In the genomic region with DNA sequence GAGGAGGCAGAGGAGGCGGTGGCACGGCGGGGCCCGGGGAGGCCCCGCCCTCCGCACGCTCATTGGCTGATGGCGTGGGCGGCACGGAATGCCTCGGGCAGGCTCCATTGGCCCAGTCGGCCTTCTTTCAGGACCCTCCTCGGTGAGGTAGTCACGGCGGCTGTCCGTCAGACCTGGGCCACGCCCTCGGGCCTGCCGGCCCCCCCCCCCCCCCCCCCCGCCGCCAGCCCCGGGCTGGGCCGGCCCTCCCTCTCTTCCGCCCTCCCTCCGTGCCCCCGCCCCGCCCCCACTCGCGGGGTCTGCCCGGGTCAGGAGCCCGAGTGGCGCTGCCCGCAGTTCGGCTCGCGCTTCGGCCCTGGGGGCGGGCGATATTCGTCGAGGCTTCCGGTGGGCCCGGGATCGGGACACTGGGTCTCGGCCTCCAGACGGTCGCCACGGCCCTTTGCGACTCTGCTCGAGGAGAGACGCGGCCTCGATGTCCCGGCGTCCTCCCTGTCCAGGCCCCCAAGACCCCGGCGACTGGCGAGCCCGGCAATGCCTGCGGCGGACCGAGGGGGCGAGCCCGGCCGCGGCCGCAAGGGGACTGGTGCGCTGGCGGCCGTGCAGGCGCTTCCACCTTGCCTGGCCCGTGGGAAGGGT, we compare ENCODE assay signal across 8 mouse cellular contexts. TPM values are rescaled to one million over a fixed set of nuclear protein-coding genes. Genes with fewer than 3 reads are reported as not detected.
DNase-seq lines count a peak whose midpoint lies in the region; ATAC-seq and TF ChIP-seq lines count a peak whose summit lies in the region.
"Not testable (repeated sequence)": the region's sequence is repeated elsewhere in the genome, so short reads cannot be mapped to it uniquely, and the experiment has no call there.

A gene (minus strand): TSS at position 16 of the 639 bp plus-strand sequence.

- peak within 1 kb of the TSS; percentile 94 for H3K27ac ChIP-seq in embryonic facial prominence, embryonic 14.5 days (replicated peaks; ENCODE audit: low read depth, low read length)
- H3K27ac ChIP-seq in limb, embryonic 14.5 days (replicated peaks; ENCODE audit: low read depth, low read length): peak within 1 kb of the TSS; percentile 96
- H3K27ac ChIP-seq in midbrain, embryonic 16.5 days (ENCODE audit: low read length): peak within 1 kb of the TSS; percentile 94
- H3K27ac ChIP-seq in spleen, adult 2 months (ENCODE audit: insufficient read depth, low read length): peak within 1 kb of the TSS; percentile 99

- ATAC-seq in embryonic facial prominence, embryonic 14.5 days (ENCODE audit: low read depth): peak; percentile 97
- ATAC-seq in limb, embryonic 14.5 days (ENCODE audit: low FRiP score, low read depth): peak; percentile 97
- peak; percentile 98 for ATAC-seq in midbrain, embryonic 16.5 days

- not testable (repeated sequence) for H3K36me3 ChIP-seq in embryonic facial prominence, embryonic 14.5 days (ENCODE audit: control insufficient read depth, insufficient read depth, low read length); limb, embryonic 14.5 days (ENCODE audit: control insufficient read depth, insufficient read depth, low read length); midbrain, embryonic 16.5 days (ENCODE audit: control insufficient read depth, insufficient read depth, low read length); spleen, adult 2 months (ENCODE audit: control insufficient read depth, insufficient read depth, low read length)

- TF ChIP-seq CTCF in spleen, adult 2 months (IDR thresholded peaks at IDR 0.05; ENCODE audit: extremely low read depth, insufficient read depth, insufficient read length, insufficient replicate concordance): not testable (repeated sequence)

- H3K4me2 ChIP-seq in embryonic facial prominence, embryonic 14.5 days (ENCODE audit: low read depth, low read length): peak within 1 kb of the TSS; percentile 66
- H3K4me2 ChIP-seq in limb, embryonic 14.5 days (replicated peaks; ENCODE audit: low read depth, low read length, severe bottlenecking): peak within 1 kb of the TSS; percentile 58
- peak within 1 kb of the TSS; percentile 71 for H3K4me2 ChIP-seq in midbrain, embryonic 16.5 days (ENCODE audit: low read length)

- H3K9me3 ChIP-seq in embryonic facial prominence, embryonic 14.5 days (ENCODE audit: control insufficient read depth, low read length); limb, embryonic 14.5 days (ENCODE audit: control insufficient read depth, low read length); midbrain, embryonic 16.5 days (replicated peaks; ENCODE audit: control insufficient read depth, low read length, poor library complexity, severe bottlenecking): not testable (repeated sequence)

- not testable (repeated sequence) for H3K4me1 ChIP-seq in embryonic facial prominence, embryonic 14.5 days (ENCODE audit: control insufficient read depth, insufficient read depth, low read length); limb, embryonic 14.5 days (ENCODE audit: control insufficient read depth, insufficient read depth, low read length); spleen, adult 2 months (ENCODE audit: control insufficient read depth, insufficient read depth, insufficient read length)
- H3K4me1 ChIP-seq in midbrain, embryonic 16.5 days (ENCODE audit: control insufficient read depth, insufficient read depth, low read length): peaks cover 20% of the 10 kb centered on the region

- H3K9ac ChIP-seq in embryonic facial prominence, embryonic 14.5 days (ENCODE audit: low read depth, low read length): peak within 1 kb of the TSS; percentile 87
- H3K9ac ChIP-seq in limb, embryonic 14.5 days (ENCODE audit: low read depth, low read length, severe bottlenecking): peak within 1 kb of the TSS; percentile 90
- H3K9ac ChIP-seq in midbrain, embryonic 16.5 days (ENCODE audit: low read depth, low read length): peak within 1 kb of the TSS; percentile 83

- H3K27me3 ChIP-seq in embryonic facial prominence, embryonic 14.5 days (replicated peaks; ENCODE audit: control insufficient read depth, insufficient read depth, low read length); limb, embryonic 14.5 days (ENCODE audit: control insufficient read depth, insufficient read depth, low read length); midbrain, embryonic 16.5 days (ENCODE audit: control insufficient read depth, insufficient read depth, low read depth, low read length); spleen, adult 2 months (ENCODE audit: control insufficient read depth, insufficient read depth, low read length): not testable (repeated sequence)

- H3K4me3 ChIP-seq in embryonic facial prominence, embryonic 14.5 days (ENCODE audit: low read depth, low read length): peak within 1 kb of the TSS; percentile 74
- peak within 1 kb of the TSS; percentile 71 for H3K4me3 ChIP-seq in limb, embryonic 14.5 days (replicated peaks; ENCODE audit: low read length)
- H3K4me3 ChIP-seq in midbrain, embryonic 16.5 days (ENCODE audit: low read depth, low read length): peak within 1 kb of the TSS; percentile 65
- peak within 1 kb of the TSS; percentile 93 for H3K4me3 ChIP-seq in spleen, adult 2 months (ENCODE audit: extremely low read depth, insufficient read depth, insufficient read length)

- 0% methylated on average over 9 of the region's 72 CpGs for WGBS in embryonic facial prominence, embryonic 14.5 days
- under 1% methylated on average over 17 of the region's 72 CpGs for WGBS in limb, embryonic 14.5 days
- 0% methylated on average over 25 of the region's 72 CpGs for WGBS in midbrain, embryonic 16.5 days
- under 1% methylated on average over 42 of the region's 72 CpGs for WGBS in spleen, adult 2 months

- peak; percentile 85 for DNase-seq in 3134 (ENCODE audit: extremely low read depth, insufficient read length, low spot score)
- peak; percentile 70 to 82 for DNase-seq in adrenal gland, postnatal 4 days (ENCODE audit: low spot score in 2 of 2)
- peak; percentile 86 for DNase-seq in embryonic facial prominence, embryonic 14.5 days (ENCODE audit: low spot score)
- peak; percentile 84 for DNase-seq in heart, adult 8-10 months (ENCODE audit: low spot score)
- peak; percentile 95 for DNase-seq in kidney, adult 9 months
- DNase-seq in limb, embryonic 14.5 days (ENCODE audit: low spot score): peak; percentile 85
- peak in 1 of 2 experiments; percentile 84 for DNase-seq in spleen, adult 2 months (ENCODE audit: low read depth in 1 of 2, low spot score in 2 of 2)

- TF ChIP-seq POLR2A in limb, embryonic 14.5 days (IDR thresholded peaks at IDR 0.05; ENCODE audit: borderline replicate concordance, extremely low read depth, insufficient read depth, insufficient read length): 0 out of 2 replicates have a peak, but pooled peaks have one; percentile 41
- TF ChIP-seq POLR2A in spleen, adult 2 months (IDR thresholded peaks at IDR 0.05; ENCODE audit: low read depth, low read length): not testable (repeated sequence)

RNA-seq across cellular contexts. Expression of the gene that starts here (rescaled TPM):
- total RNA-seq in adrenal gland, postnatal 4 days (2021): 10 to 100 TPM; 46.6 to 47.5 TPM
- polyA plus RNA-seq in embryonic facial prominence, embryonic 14.5 days (2014; fragmentation: Nextera tagmentation; extraction: Ambion mirVana): 19.8 TPM in 2 replicates
- 10 to 100 TPM; 17.9 to 21.2 (median 20.6) TPM for total RNA-seq in heart, adult 8-10 months (2022)
- polyA plus RNA-seq in limb, embryonic 14.5 days (2012; rRNA removed): 24.5 and 32.9 TPM in 2 replicates
- polyA plus RNA-seq in limb, embryonic 14.5 days (2014; fragmentation: Nextera tagmentation; extraction: Ambion mirVana): 22.0 and 24.4 TPM in 2 replicates
- polyA plus RNA-seq in midbrain, embryonic 16.5 days (2015; fragmentation: Nextera tagmentation; extraction: Ambion mirVana): 36.4 and 38.5 TPM in 2 replicates
- 3.5 and 4.3 TPM in 2 replicates for polyA plus RNA-seq in spleen, adult 2 months (2012; rRNA removed)
